Mouse (Mus musculus): ENCODE data around the gene Bglap3. TPM values are rescaled to one million over a fixed set of nuclear protein-coding genes. Genes with fewer than 3 reads are reported as not detected.
"Not testable (repeated sequence)": the region's sequence is repeated elsewhere in the genome, so short reads cannot be mapped to it uniquely, and the experiment has no call there.

Bglap3 gene
- polyA plus RNA-seq, 1 experiment from 2014 or later: not detected

DNA sequence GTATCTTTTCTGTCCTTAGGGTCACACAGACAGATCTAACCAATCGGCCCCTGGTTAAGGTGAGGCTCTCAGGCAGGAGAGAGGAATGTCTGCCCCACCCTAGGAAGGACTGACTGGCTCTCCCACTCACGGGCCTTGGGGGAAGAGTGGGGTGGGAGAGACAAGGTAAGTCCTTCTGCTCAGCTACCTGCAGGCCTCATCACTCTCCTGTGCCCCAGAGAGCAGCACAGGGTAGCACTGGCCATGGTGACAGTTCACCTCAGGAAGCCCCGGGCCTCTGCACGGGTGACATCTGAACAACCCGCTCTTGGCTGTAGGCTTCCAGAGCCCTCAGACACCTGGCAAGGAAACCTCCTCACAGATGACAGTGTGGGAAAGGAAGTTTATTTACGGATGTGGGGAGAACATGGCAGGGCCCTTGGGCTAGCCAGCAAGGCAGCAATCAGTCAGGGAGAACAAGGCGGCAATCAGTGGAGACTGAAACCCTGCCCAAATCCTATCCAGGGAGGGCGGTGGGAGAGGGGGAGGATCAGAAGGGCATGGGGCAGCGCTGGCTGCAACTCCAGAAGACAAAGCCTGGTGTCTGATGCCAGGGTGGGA is 21.3 kb upstream of the Bglap3 start:
- no peak overlapping the region for H3K4me3 ChIP-seq (ENCODE audit: low read depth, low read length)
- DNase-seq (ENCODE audit: low spot score): no peak
- H3K4me2 ChIP-seq (ENCODE audit: low read depth, severe bottlenecking): no peak overlapping the region
- 88% methylated on average over 9 of the region's 9 CpGs for WGBS
- no peaks in the 10 kb centered on the region for H3K9me3 ChIP-seq (ENCODE audit: control insufficient read depth, low read length)
- peaks cover 6% of the 10 kb centered on the region for H3K36me3 ChIP-seq (ENCODE audit: control insufficient read depth, insufficient read depth, low read length)
- no peak overlapping the region for H3K9ac ChIP-seq (ENCODE audit: low read length)
- H3K27ac ChIP-seq (replicated peaks; ENCODE audit: low read depth, low read length): no peak overlapping the region
- ATAC-seq (ENCODE audit: insufficient number of reproducible peaks, low FRiP score, low TSS enrichment, low read depth): no peak
- H3K27me3 ChIP-seq (ENCODE audit: control insufficient read depth, insufficient read depth, low read length): no peaks in the 10 kb centered on the region
- H3K4me1 ChIP-seq (ENCODE audit: control insufficient read depth, insufficient read depth, low read length): no peaks in the 10 kb centered on the region

DNA sequence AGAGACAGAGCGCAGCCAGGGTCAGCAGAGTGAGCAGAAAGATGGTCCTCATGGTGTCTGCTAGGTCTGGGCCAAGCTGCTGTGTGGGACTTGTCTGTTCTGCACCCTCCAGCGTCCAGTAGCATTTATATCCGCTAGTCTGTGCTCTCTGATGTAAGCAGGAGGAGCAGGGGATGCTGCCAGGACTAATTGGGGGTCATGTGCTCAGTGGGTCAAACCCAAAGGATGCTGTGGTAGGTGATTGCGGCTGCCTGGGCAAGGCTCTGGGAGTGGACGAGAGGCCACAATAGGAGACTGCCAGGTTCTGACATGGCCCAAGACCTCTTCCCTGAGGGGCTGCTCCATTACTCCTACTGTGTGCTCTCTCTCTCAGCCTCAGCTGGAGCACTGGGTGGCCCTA is 11.8 kb upstream of the Bglap3 start, which contains the start of gene Bglap:
TSS of gene Bglap (minus strand) at position 101 of the 400 bp plus-strand sequence.
- Histone ChIP-seq H3K4me2 (ENCODE audit: low read depth, severe bottlenecking) (no peak within 1 kb of the TSS), H3K4me1 (ENCODE audit: control insufficient read depth, insufficient read depth, low read length) (no peaks in the 10 kb centered on the region), H3K27me3 (ENCODE audit: control insufficient read depth, insufficient read depth, low read length) (no peaks in the 10 kb centered on the region), H3K27ac (replicated peaks; ENCODE audit: low read depth, low read length) (no peak within 1 kb of the TSS), H3K9ac (ENCODE audit: low read length) (no peak within 1 kb of the TSS), H3K9me3 (ENCODE audit: control insufficient read depth, low read length) (no peaks in the 10 kb centered on the region), H3K36me3 (ENCODE audit: control insufficient read depth, insufficient read depth, low read length) (no peaks in the 10 kb centered on the region), H3K4me3 (ENCODE audit: low read depth, low read length) (no peak within 1 kb of the TSS)
- ATAC-seq (ENCODE audit: insufficient number of reproducible peaks, low FRiP score, low TSS enrichment, low read depth) (no peak), DNase-seq (ENCODE audit: low spot score) (no peak)
- 64% methylated on average over 5 of the region's 5 CpGs for WGBS

DNA sequence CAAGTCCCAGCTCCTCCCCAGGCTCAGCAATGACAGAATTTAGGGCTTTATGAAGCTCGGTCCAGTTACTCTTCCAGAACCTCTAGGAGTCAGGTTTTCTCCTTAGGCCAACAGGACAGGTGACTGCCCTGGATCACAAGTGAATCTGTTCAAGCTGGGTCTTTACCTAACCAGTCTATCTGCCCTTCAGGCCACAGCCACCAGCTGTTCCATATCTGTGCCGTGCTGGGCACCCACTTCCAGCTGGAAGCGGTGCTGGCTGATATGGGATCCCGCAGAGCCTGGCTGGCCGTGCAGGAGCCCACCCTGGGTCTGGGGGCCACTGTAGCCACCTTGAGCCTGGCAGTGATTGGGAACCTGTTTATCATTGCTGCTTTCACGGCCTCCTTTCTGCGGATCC is 9.8 kb upstream of the Bglap3 start:
- not testable (repeated sequence) for H3K9ac ChIP-seq (ENCODE audit: low read length); H3K36me3 ChIP-seq (ENCODE audit: control insufficient read depth, insufficient read depth, low read length); H3K27ac ChIP-seq (replicated peaks; ENCODE audit: low read depth, low read length); H3K4me1 ChIP-seq (ENCODE audit: control insufficient read depth, insufficient read depth, low read length); H3K4me3 ChIP-seq (ENCODE audit: low read depth, low read length); H3K27me3 ChIP-seq (ENCODE audit: control insufficient read depth, insufficient read depth, low read length); H3K9me3 ChIP-seq (ENCODE audit: control insufficient read depth, low read length); DNase-seq (ENCODE audit: low spot score); ATAC-seq (ENCODE audit: insufficient number of reproducible peaks, low FRiP score, low TSS enrichment, low read depth)
- H3K4me2 ChIP-seq (ENCODE audit: low read depth, severe bottlenecking): peak overlapping the region; percentile 41; the same call in 1 of the 2 replicates
- WGBS: 7% methylated on average over 1 of the region's 7 CpGs

DNA sequence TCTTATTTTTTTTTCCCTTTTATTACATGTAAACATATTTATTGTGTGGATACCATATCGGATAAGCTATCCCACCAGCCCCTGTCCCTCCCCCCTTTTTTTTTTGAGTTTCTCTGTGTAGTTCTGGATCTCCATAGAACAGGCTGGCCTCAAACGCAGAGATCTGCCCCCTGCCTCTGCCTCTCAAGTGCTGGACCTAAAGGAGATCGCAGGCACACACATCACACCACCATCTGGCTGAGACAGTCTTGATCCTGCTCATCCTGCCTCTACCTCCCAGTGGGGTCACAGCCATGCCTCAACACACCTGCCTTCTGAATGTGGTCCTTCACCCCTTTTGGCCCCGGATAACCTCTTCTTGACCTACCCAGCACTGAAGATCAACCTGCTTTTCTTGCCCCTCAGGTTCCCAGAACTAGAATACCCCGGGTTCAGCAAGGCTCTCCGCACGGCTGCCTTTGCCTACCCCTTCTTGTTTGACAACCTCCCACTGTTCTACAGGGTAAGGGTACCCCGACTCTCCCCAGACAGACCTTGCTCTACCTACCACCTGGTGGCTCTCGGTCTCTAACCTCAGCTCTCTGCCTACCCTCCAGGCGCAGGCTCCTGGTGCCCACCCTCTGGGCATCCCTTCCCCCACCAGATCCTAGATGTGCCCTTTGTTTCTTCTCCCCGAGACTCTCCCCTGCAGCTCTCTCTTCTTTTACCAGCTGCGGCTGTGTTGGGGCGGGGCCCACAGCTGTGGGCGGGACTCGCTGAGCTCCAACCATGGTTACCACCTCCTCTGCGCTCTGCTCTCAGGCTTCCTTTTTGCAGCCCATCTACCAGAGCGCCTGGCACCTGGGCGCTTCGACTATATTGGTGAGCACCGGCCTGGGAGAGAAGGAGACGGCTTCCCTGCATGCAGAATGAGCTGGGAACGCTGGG is 9.1 kb upstream of the Bglap3 start:
- not testable (repeated sequence) for H3K9me3 ChIP-seq (ENCODE audit: control insufficient read depth, low read length); H3K4me1 ChIP-seq (ENCODE audit: control insufficient read depth, insufficient read depth, low read length); H3K36me3 ChIP-seq (ENCODE audit: control insufficient read depth, insufficient read depth, low read length); H3K4me3 ChIP-seq (ENCODE audit: low read depth, low read length); H3K27me3 ChIP-seq (ENCODE audit: control insufficient read depth, insufficient read depth, low read length); H3K27ac ChIP-seq (replicated peaks; ENCODE audit: low read depth, low read length)
- peak overlapping the region; percentile 12; the same call in 1 of the 2 replicates for H3K9ac ChIP-seq (ENCODE audit: low read length)
- H3K4me2 ChIP-seq (ENCODE audit: low read depth, severe bottlenecking): peak overlapping the region; percentile 41
- ATAC-seq (ENCODE audit: insufficient number of reproducible peaks, low FRiP score, low TSS enrichment, low read depth): peak; percentile 71
- 8% methylated on average over 20 of the region's 22 CpGs for WGBS
- DNase-seq (ENCODE audit: low spot score): peak; percentile 66

DNA sequence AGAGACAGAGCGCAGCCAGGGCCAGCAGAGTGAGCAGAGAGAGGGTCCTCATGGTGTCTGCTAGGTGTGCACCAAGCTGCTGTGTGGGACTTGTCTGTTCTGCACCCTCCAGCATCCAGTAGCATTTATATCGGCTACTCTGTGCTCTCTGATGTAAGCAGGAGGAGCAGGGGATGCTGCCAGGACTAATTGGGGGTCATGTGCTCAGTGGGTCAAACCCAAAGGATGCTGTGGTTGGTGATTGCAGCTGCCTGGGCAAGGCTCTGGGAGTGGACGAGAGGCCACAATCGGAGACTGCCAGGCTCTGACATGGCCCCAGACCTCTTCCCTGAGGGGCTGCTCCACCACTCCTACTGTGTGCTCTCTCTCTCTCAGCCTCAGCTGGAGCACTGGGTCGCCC is 6.1 kb upstream of the Bglap3 start, which contains the start of gene Bglap2:
TSS of gene Bglap2 (minus strand) at position 101 of the 400 bp plus-strand sequence.
- not testable (repeated sequence) for H3K4me1 ChIP-seq (ENCODE audit: control insufficient read depth, insufficient read depth, low read length); H3K9ac ChIP-seq (ENCODE audit: low read length); ATAC-seq (ENCODE audit: insufficient number of reproducible peaks, low FRiP score, low TSS enrichment, low read depth); H3K4me3 ChIP-seq (ENCODE audit: low read depth, low read length); H3K27ac ChIP-seq (replicated peaks; ENCODE audit: low read depth, low read length); DNase-seq (ENCODE audit: low spot score); H3K36me3 ChIP-seq (ENCODE audit: control insufficient read depth, insufficient read depth, low read length); H3K9me3 ChIP-seq (ENCODE audit: control insufficient read depth, low read length); H3K4me2 ChIP-seq (ENCODE audit: low read depth, severe bottlenecking); H3K27me3 ChIP-seq (ENCODE audit: control insufficient read depth, insufficient read depth, low read length)
- WGBS: 75% methylated on average over 5 of the region's 5 CpGs

DNA sequence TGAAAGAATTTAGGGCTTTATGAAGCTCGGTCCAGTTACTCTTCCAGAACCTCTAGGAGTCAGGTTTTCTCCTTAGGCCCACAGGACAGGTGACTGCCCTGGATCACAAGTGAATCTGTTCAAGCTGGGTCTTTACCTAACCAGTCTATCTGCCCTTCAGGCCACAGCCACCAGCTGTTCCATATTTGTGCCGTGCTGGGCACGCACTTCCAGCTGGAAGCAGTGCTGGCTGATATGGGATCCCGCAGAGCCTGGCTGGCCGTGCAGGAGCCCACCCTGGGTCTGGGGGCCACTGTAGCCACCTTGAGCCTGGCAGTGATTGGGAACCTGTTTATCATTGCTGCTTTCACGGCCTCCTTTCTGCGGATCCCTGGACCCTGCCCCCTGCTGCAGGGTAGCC is 4.1 kb upstream of the Bglap3 start:
- peak overlapping the region; percentile 36; the same call in 1 of the 2 replicates for H3K4me2 ChIP-seq (ENCODE audit: low read depth, severe bottlenecking)
- H3K27me3 ChIP-seq (ENCODE audit: control insufficient read depth, insufficient read depth, low read length); H3K9me3 ChIP-seq (ENCODE audit: control insufficient read depth, low read length); H3K4me1 ChIP-seq (ENCODE audit: control insufficient read depth, insufficient read depth, low read length); H3K27ac ChIP-seq (replicated peaks; ENCODE audit: low read depth, low read length); H3K36me3 ChIP-seq (ENCODE audit: control insufficient read depth, insufficient read depth, low read length); ATAC-seq (ENCODE audit: insufficient number of reproducible peaks, low FRiP score, low TSS enrichment, low read depth); H3K9ac ChIP-seq (ENCODE audit: low read length); H3K4me3 ChIP-seq (ENCODE audit: low read depth, low read length): not testable (repeated sequence)
- peak; percentile 32 for DNase-seq (ENCODE audit: low spot score)
- WGBS: 14% methylated on average over 5 of the region's 7 CpGs

DNA sequence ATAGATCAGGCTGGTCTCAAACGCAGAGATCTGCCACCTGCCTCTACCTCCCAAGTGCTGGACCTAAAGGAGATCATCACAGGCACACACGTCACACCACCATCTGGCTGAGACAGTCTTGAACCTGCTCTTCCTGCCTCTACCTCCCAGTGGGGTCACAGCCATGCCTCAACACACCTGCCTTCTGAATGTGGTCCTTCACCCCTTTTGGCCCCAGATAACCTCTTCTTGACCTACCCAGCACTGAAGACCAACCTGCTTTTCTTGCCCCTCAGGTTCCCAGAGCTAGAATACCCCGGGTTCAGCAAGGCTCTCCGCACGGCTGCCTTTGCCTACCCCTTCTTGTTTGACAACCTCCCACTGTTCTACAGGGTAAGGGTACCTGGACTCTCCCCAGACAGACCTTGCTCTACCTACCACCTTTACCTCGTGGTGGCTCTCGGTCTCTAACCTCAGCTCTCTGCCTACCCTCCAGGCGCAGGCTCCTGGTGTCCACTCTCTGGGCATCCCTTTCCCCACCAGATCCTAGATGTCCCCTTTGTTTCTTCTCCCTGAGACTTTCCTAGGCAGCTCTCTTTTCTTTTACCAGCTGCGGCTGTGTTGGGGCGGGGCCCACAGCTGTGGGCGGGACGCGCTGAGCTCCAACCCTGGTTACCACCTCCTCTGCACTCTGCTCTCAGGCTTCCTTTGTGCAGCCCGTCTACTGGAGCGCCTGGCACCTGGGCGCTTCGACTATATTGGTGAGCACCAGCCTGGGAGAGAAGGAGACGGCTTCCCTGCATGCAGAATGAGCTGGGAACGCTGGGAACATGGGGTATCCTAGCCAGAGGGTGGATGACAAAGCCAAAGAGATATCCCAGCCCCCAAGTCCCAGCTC is 3.4 kb upstream of the Bglap3 start:
- H3K9ac ChIP-seq (ENCODE audit: low read length): peak overlapping the region; percentile 30; the same call in 1 of the 2 replicates

DNA sequence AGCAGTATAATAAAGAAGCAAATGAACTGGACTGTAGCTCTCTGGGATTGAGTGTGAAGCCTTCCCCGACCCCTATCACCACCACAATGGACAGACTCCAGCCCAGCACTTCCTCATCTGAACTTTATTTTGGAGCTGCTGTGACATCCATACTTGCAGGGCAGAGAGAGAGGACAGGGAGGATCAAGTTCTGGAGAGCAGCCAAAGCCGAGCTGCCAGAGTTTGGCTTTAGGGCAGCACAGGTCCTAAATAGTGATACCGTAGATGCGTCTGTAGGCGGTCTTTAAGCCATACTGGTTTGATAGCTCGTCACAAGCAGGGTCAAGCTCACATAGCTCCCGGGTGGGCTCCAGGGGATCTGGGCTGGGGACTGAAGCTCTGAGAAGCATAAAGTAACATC is 4.0 kb downstream of the Bglap3 start:
- not testable (repeated sequence) for H3K36me3 ChIP-seq (ENCODE audit: control insufficient read depth, insufficient read depth, low read length); DNase-seq (ENCODE audit: low spot score); ATAC-seq (ENCODE audit: insufficient number of reproducible peaks, low FRiP score, low TSS enrichment, low read depth); H3K9me3 ChIP-seq (ENCODE audit: control insufficient read depth, low read length); H3K4me2 ChIP-seq (ENCODE audit: low read depth, severe bottlenecking); H3K4me1 ChIP-seq (ENCODE audit: control insufficient read depth, insufficient read depth, low read length); H3K27ac ChIP-seq (replicated peaks; ENCODE audit: low read depth, low read length); H3K4me3 ChIP-seq (ENCODE audit: low read depth, low read length); H3K9ac ChIP-seq (ENCODE audit: low read length)
- 87% methylated on average over 7 of the region's 7 CpGs for WGBS
- peaks cover 16% of the 10 kb centered on the region for H3K27me3 ChIP-seq (ENCODE audit: control insufficient read depth, insufficient read depth, low read length)

More for the DNA sequence above, 3.4 kb upstream of the Bglap3 start:
- H3K27me3 ChIP-seq (ENCODE audit: control insufficient read depth, insufficient read depth, low read length); H3K27ac ChIP-seq (replicated peaks; ENCODE audit: low read depth, low read length); H3K36me3 ChIP-seq (ENCODE audit: control insufficient read depth, insufficient read depth, low read length); H3K9me3 ChIP-seq (ENCODE audit: control insufficient read depth, low read length); H3K4me3 ChIP-seq (ENCODE audit: low read depth, low read length); H3K4me1 ChIP-seq (ENCODE audit: control insufficient read depth, insufficient read depth, low read length): not testable (repeated sequence)
- DNase-seq (ENCODE audit: low spot score): peak; percentile 71
- peak; percentile 91 for ATAC-seq (ENCODE audit: insufficient number of reproducible peaks, low FRiP score, low TSS enrichment, low read depth)
- peak overlapping the region; percentile 36; the same call in 1 of the 2 replicates for H3K4me2 ChIP-seq (ENCODE audit: low read depth, severe bottlenecking)
- 10% methylated on average over 16 of the region's 19 CpGs for WGBS
